Mouse (Mus musculus) liver, embryonic 14.5 days (tissue): ENCODE measurements around the gene Efnb2. TPM values are rescaled to one million over a fixed set of nuclear protein-coding genes. Genes with fewer than 3 reads are reported as not detected.

Experiments
- ATAC-seq: fragments of 200-750 bp; cut with Nextera tagmentation; 2 replicates; pipeline ENCODE4 v1.8.0; 2017; ENCODE audit warnings: moderate number of reproducible peaks, mild to moderate bottlenecking, moderate library complexity; ENCODE audit not compliant: insufficient read depth
- DNase-seq, 3 experiments: peaks; one replicate each; pipeline ENCODE4 v3.0.0-alpha.2; 2012 to 2013; ENCODE audit warnings: low read depth in 3 of 3, low spot score in 3 of 3
- H3K27ac ChIP-seq: fragments of 300-500 bp; sonication (generic); 2 replicates; pipeline ENCODE4 v1.5.1; 2014; ENCODE audit warnings: moderate library complexity, mild to moderate bottlenecking, control low read depth, inconsistent platforms
- H3K27me3 ChIP-seq: fragments of 300-500 bp; sonication (generic); 2 replicates; pipeline ENCODE4 v1.6.1; 2014; ENCODE audit warnings: mild to moderate bottlenecking, low read length, moderate library complexity; ENCODE audit not compliant: control insufficient read depth, insufficient read depth
- H3K36me3 ChIP-seq: fragments of 300-500 bp; sonication (generic); replicated peaks from 2 replicates; pipeline ENCODE4 v1.6.1; 2014; ENCODE audit warnings: low read depth; ENCODE audit not compliant: control insufficient read depth, insufficient read depth
- H3K4me1 ChIP-seq, 2 experiments: fragments of 200-500 bp in 1 of 2; fragments of 300-500 bp in 1 of 2; sonication (generic) in 1 of 2; replicated peaks; 2 replicates each; pipeline ENCODE4 v1.6.1; 2012 to 2014; ENCODE audit warnings: antibody characterized with exemption in 1 of 2, inconsistent platforms in 1 of 2, low read length in 1 of 2; ENCODE audit not compliant: control insufficient read depth in 2 of 2, insufficient read depth in 2 of 2
- H3K4me2 ChIP-seq: fragments of 300-500 bp; sonication (generic); 2 replicates; pipeline ENCODE4 v1.6.1; 2014; ENCODE audit warnings: low read depth, mild to moderate bottlenecking, control low read depth, moderate library complexity
- H3K4me3 ChIP-seq, 2 experiments: fragments of 200-500 bp in 1 of 2; fragments of 300-500 bp in 1 of 2; sonication (generic) in 1 of 2; 2 replicates each; pipeline ENCODE4 v1.5.1; 2012 to 2014; ENCODE audit warnings: low read depth in 2 of 2, low read length in 2 of 2, mild to moderate bottlenecking in 2 of 2, control low read depth in 1 of 2, inconsistent platforms in 1 of 2, moderate library complexity in 1 of 2; ENCODE audit not compliant: insufficient read depth in 1 of 2
- H3K9ac ChIP-seq: fragments of 300-500 bp; sonication (generic); replicated peaks from 2 replicates; pipeline ENCODE4 v1.6.1; 2014; ENCODE audit warnings: mild to moderate bottlenecking, control low read depth, moderate library complexity
- H3K9me3 ChIP-seq: fragments of 300-500 bp; sonication (generic); 2 replicates; pipeline ENCODE4 v1.6.1; 2016; ENCODE audit warnings: low read length, mixed read lengths; ENCODE audit not compliant: control insufficient read depth
- CTCF ChIP-seq: IDR thresholded peaks from 2 replicates; pipeline ENCODE4 v1.5.1; 2016; ENCODE audit warnings: antibody characterized with exemption, low read depth, control low read depth
- EP300 ChIP-seq: IDR thresholded peaks from 2 replicates; pipeline ENCODE4 v1.6.1; 2016; ENCODE audit warnings: antibody characterized with exemption, low read depth
- whole genome bisulfite sequencing: fragments of 180-500 bp; shearing (Covaris S2); extraction: QIAGEN DNeasy Blood & Tissue Kit; methylation state at CpG from one replicate; pipeline ENCODE4 v1.1.7; 2014; ENCODE audit not compliant: insufficient replicate concordance; 5-methylcytosine and 5-hydroxymethylcytosine counted together
- polyA plus RNA-seq, 2 experiments: library from polyadenylated mRNA; depleted of rRNA in 1 of 2; stranded (reverse) in 1 of 2; unstranded in 1 of 2; fragments of >200 nt; fragmentation: Nextera tagmentation in 1 of 2; extraction: Ambion mirVana in 1 of 2; gene quantifications; 2 replicates each; pipeline versions ENCODE4 v1.2.1 to v1.2.3; 2012 to 2014

Gene Efnb2
- polyA plus RNA-seq, 2 experiments, result 0.79 to 0.85 TPM

DNA sequence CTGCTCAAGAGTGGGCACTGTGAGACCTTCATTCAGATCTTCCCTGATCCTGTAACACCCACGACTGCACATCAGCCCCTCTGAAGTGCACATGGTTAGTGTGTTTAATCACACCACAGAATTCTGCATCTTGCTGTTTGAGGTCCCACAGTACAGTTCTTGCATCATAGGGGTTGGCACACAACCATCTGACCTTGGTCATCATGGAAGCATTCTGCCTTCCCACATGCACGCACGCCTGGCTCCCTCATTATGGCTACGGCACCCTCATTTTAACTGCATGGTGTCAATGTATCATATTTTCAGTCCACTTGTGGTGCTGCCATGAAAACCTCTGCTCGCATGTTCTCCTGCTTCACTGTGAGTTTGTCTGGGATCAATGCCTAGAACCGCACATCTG lies 67.7 kb downstream of the Efnb2 start:
- H3K4me1 ChIP-seq, result no peaks in the 10 kb centered on the region
- 71% methylated on average over 6 of the region's 6 CpGs for WGBS
- no peak for TF ChIP-seq EP300
- TF ChIP-seq CTCF, result no peak
- no peaks in the 10 kb centered on the region for H3K9me3 ChIP-seq
- ATAC-seq (no peak), DNase-seq (no peak)
- no peak overlapping the region for H3K27ac ChIP-seq
- H3K4me3 ChIP-seq, result no peak overlapping the region
- H3K9ac ChIP-seq, result no peak overlapping the region
- H3K36me3 ChIP-seq, result no peaks in the 10 kb centered on the region
- H3K4me2 ChIP-seq, result no peak overlapping the region
- no peaks in the 10 kb centered on the region for H3K27me3 ChIP-seq

DNA sequence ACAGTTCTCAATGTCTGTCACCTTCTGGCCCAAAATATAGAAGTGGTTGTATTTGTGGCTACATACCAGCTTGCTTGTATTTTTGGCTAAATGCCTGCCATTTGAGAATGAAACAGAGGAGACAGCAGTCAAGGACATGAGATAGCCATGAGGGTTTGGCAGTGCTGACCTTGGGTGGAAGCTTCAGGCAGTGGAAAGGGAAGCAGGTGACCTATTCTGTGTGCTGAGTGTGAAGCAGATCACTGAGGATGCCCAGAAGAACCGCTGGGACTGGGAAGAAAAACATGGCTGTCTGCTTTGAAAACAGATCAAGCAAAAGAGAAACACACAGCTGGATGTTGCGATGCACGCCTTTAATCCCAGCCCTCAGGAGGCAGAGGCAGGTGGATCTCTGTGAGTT lies 68.7 kb downstream of the Efnb2 start:
- 77% methylated on average over 3 of the region's 3 CpGs for WGBS
- DNase-seq (no peak), ATAC-seq (no peak)
- Histone ChIP-seq H3K4me3 (no peak overlapping the region), H3K27ac (no peak overlapping the region), H3K36me3 (no peaks in the 10 kb centered on the region), H3K9me3 (no peaks in the 10 kb centered on the region), H3K27me3 (no peaks in the 10 kb centered on the region), H3K9ac (no peak overlapping the region), H3K4me1 (no peaks in the 10 kb centered on the region), H3K4me2 (no peak overlapping the region)
- TF ChIP-seq EP300, result no peak

- no peak overlapping the region for H3K4me3 ChIP-seq
- 22% methylated on average over 4 of the region's 4 CpGs for WGBS
- no peaks in the 10 kb centered on the region for H3K27me3 ChIP-seq
- peak overlapping the region; percentile 37 for H3K27ac ChIP-seq
- DNase-seq (peak in 1 of 3 experiments; percentile 10), ATAC-seq (peak; percentile 69)
- H3K4me2 ChIP-seq, result peak overlapping the region; percentile 31
- H3K36me3 ChIP-seq, result no peaks in the 10 kb centered on the region
- no peaks in the 10 kb centered on the region for H3K9me3 ChIP-seq
- peaks cover 18 to 23% of the 10 kb centered on the region in 2 experiments for H3K4me1 ChIP-seq
- no peak overlapping the region for H3K9ac ChIP-seq
- TF ChIP-seq EP300 (no peak), CTCF (no peak)
Measured at GRCm38 (mm10) chr8:8583981-8584377, 77.1 kb downstream of the Efnb2 start.

GRCm38 (mm10) chr8:8583290-8583980 lies 77.6 kb downstream of the Efnb2 start:
- H3K4me2 ChIP-seq, result peak overlapping the region; percentile 31
- H3K27ac ChIP-seq, result peak overlapping the region; percentile 37
- DNase-seq, result peak; percentile 40 to 64 (median 48)
- H3K4me3 ChIP-seq, result no peak overlapping the region
- TF ChIP-seq EP300 (peak; percentile 74), CTCF (no peak)
- peak; percentile 75 for ATAC-seq
- 12% methylated on average over 4 of the region's 4 CpGs for WGBS
- H3K27me3 ChIP-seq, result no peaks in the 10 kb centered on the region
- no peak overlapping the region for H3K9ac ChIP-seq
- no peaks in the 10 kb centered on the region for H3K9me3 ChIP-seq
- peaks cover 18 to 23% of the 10 kb centered on the region in 2 experiments for H3K4me1 ChIP-seq
- H3K36me3 ChIP-seq, result no peaks in the 10 kb centered on the region

DNA sequence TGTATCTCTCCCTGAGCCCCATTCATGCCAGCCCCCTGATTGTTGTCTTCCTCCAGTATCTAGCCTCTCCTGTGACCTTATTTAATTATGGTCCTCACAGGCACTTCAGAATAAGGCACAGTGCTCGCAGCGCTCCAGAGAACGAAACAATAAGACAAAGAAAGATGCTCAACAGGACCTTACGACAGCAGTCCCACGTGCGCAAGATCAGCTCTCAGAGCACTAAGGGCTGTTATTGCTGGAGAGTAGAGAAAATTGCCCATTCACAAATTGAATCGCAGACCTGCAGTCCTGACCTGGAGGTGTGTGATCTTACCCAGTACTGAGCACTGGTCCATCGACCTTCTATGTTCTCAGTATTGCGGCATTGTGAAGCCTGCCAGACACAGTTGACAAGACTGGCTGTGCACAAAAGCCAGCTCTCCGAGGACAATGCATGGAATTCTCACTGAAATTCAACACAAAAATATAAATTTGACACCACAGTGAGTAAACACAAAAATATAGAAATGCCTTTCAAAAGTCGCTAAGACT lies 83.2 kb downstream of the Efnb2 start:
- Histone ChIP-seq H3K9me3 (no peaks in the 10 kb centered on the region), H3K4me2 (no peak overlapping the region), H3K27me3 (no peaks in the 10 kb centered on the region), H3K4me3 (no peak overlapping the region), H3K4me1 (peaks cover 4% of the 10 kb centered on the region in 2 experiments; a peak in 3 of 4 replicates), H3K9ac (no peak overlapping the region), H3K27ac (no peak overlapping the region), H3K36me3 (no peaks in the 10 kb centered on the region)
- ATAC-seq (no peak), DNase-seq (no peak)
- WGBS, result 78% methylated on average over 11 of the region's 11 CpGs
- TF ChIP-seq CTCF (no peak), EP300 (no peak)
